Mouse (Mus musculus) stomach, embryonic 14.5 days (tissue): Measurements from ENCODE around the gene Hoxb8. TPM values are rescaled to one million over a fixed set of nuclear protein-coding genes. Genes with fewer than 3 reads are reported as not detected.

Source experiments
- ATAC-seq: fragments of 200-750 bp; cut with Nextera tagmentation; 2 replicates; pipeline ENCODE4 v1.8.0; 2017; ENCODE audit warnings: low read depth, moderate TSS enrichment; ENCODE audit not compliant: insufficient number of reproducible peaks, insufficient read depth, low FRiP score
- H3K27ac ChIP-seq: fragments of 300-500 bp; sonication (generic); 2 replicates; pipeline ENCODE4 v1.5.1; 2014; ENCODE audit warnings: mild to moderate bottlenecking, low read length, moderate library complexity, mixed read lengths
- H3K27me3 ChIP-seq: fragments of 300-500 bp; sonication (generic); 2 replicates; pipeline ENCODE4 v1.6.1; 2014; ENCODE audit warnings: low read length, control low read depth, mixed read lengths; ENCODE audit not compliant: control insufficient read depth, insufficient read depth
- H3K36me3 ChIP-seq: fragments of 300-500 bp; sonication (generic); 2 replicates; pipeline ENCODE4 v1.6.1; 2014; ENCODE audit warnings: mild to moderate bottlenecking, control low read depth, low read length, moderate library complexity, mixed read lengths; ENCODE audit not compliant: control insufficient read depth, insufficient read depth
- H3K4me1 ChIP-seq: fragments of 300-500 bp; sonication (generic); 2 replicates; pipeline ENCODE4 v1.6.1; 2014; ENCODE audit warnings: low read length, control low read depth, mixed read lengths; ENCODE audit not compliant: control insufficient read depth, insufficient read depth
- H3K4me2 ChIP-seq: fragments of 300-500 bp; sonication (generic); replicated peaks from 2 replicates; pipeline ENCODE4 v1.6.1; 2014; ENCODE audit warnings: low read depth, low read length, control low read depth
- H3K4me3 ChIP-seq: fragments of 300-500 bp; sonication (generic); 2 replicates; pipeline ENCODE4 v1.5.1; 2014; ENCODE audit warnings: low read depth, low read length, control low read depth
- H3K9ac ChIP-seq: fragments of 300-500 bp; sonication (generic); replicated peaks from 2 replicates; pipeline ENCODE4 v1.6.1; 2014; ENCODE audit warnings: low read depth, mild to moderate bottlenecking, control low read depth, low read length, moderate library complexity, mixed read lengths
- H3K9me3 ChIP-seq: fragments of 300-500 bp; sonication (generic); 2 replicates; pipeline ENCODE4 v1.6.1; 2016; ENCODE audit warnings: low read depth, low read length, control low read depth; ENCODE audit not compliant: control insufficient read depth
- WGBS: fragments of 180-500 bp; shearing (Covaris S2); extraction: QIAGEN DNeasy Blood & Tissue Kit; methylation state at CpG from one replicate; pipeline ENCODE4 v1.1.7; 2014; 5-methylcytosine and 5-hydroxymethylcytosine counted together
- polyA plus RNA-seq: library from polyadenylated mRNA; unstranded; fragments of >200 nt; fragmentation: Nextera tagmentation; extraction: Ambion mirVana; gene quantifications from 2 replicates; pipeline ENCODE4 v1.2.1, GENCODE M21; 2014

The Hoxb8 gene
- polyA plus RNA-seq, 1 experiment from 2014 or later, result 2.3 TPM

DNA sequence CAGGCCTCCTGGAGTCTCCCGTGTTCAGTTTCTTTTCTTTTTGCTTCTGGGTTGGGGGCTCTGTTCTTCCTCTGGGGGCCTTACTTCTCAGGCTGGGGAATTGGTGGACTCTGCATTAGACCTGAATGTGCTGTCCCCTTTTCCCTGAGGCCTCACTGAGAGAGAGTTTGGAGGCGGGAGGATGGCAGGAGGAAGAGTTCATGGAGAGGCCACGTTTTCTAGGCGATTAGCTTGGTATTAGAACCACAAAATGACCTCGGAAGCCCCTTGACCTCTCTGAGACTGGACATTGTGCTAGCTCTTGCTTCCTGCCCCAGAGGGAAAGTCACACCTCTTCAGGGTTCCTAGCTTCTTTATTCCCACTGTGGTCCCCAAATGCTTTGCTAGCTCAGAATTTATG is 42.4 kb downstream of the Hoxb8 start:
- H3K4me1 ChIP-seq, result peaks cover 20% of the 10 kb centered on the region
- 2% methylated on average over 5 of the region's 5 CpGs for WGBS
- no peaks in the 10 kb centered on the region for H3K27me3 ChIP-seq
- peak overlapping the region; percentile 70 for H3K4me3 ChIP-seq
- no peak for ATAC-seq
- H3K36me3 ChIP-seq, result peaks cover 5% of the 10 kb centered on the region; the same call in 1 of the 2 replicates
- H3K27ac ChIP-seq, result peak overlapping the region; percentile 100
- no peaks in the 10 kb centered on the region for H3K9me3 ChIP-seq
- peak overlapping the region; percentile 96 for H3K9ac ChIP-seq
- peak overlapping the region; percentile 95 for H3K4me2 ChIP-seq

DNA sequence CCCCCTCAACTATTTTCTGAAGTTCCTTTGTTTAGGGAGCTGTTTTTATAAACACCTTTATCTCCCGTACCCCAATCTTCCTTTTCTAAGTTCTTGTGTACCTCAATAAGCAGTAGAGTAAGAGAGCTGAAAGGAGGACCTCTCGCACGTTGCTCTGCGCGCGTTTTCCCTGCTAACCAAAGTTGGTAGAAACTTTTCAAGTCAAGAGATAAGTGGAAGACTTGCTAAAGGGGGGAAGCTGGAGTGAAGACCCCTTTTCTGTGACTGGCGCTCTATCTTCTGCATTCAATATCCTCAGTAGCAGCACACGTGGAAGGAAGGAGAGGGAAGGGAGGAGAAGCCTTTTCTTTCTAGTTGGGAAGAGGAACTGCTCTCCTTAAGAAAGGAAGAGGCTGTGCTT is 43.3 kb downstream of the Hoxb8 start:
- H3K36me3 ChIP-seq, result peaks cover 5% of the 10 kb centered on the region; the same call in 1 of the 2 replicates
- H3K4me1 ChIP-seq, result peaks cover 27% of the 10 kb centered on the region
- peak overlapping the region; percentile 96 for H3K9ac ChIP-seq
- peak overlapping the region; percentile 70 for H3K4me3 ChIP-seq
- peak overlapping the region; percentile 100 for H3K27ac ChIP-seq
- H3K4me2 ChIP-seq, result peak overlapping the region; percentile 95
- no peaks in the 10 kb centered on the region for H3K27me3 ChIP-seq
- H3K9me3 ChIP-seq, result no peaks in the 10 kb centered on the region
- no peak for ATAC-seq
- 17% methylated on average over 8 of the region's 8 CpGs for WGBS

DNA sequence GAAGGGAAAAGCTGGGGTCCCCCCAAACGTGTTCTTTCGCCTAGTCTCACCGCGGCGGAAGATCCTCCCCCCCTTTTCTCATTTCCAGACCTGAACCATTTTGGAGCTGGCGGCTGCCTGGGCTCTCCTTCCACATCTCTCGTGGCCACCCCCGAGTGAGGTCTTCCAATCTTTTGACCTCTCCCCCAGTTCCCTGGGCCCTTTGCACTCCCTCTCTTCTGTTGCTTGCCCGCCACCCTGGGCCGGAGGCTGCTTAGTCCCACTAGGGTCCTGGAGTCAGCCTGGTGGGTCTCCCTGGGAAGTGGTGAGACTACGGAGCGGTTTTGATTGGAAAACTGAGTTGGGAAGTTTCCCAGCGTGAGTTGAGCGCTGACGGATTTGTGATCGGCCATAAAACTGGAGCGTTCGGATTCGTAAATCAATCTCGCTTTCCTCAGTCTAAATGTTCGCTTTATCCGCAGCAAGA is 44.1 kb downstream of the Hoxb8 start:
- WGBS, result 15% methylated on average over 22 of the region's 22 CpGs
- H3K27me3 ChIP-seq, result no peaks in the 10 kb centered on the region
- peak overlapping the region; percentile 70 for H3K4me3 ChIP-seq
- peak overlapping the region; percentile 96 for H3K9ac ChIP-seq
- H3K36me3 ChIP-seq, result 0 out of 2 replicates have a peak, but pooled peaks cover 2% of the 10 kb centered on the region
- peaks cover 32% of the 10 kb centered on the region for H3K4me1 ChIP-seq
- ATAC-seq, result no peak
- peak overlapping the region; percentile 95 for H3K4me2 ChIP-seq
- peak overlapping the region; percentile 100 for H3K27ac ChIP-seq
- H3K9me3 ChIP-seq, result no peaks in the 10 kb centered on the region

DNA sequence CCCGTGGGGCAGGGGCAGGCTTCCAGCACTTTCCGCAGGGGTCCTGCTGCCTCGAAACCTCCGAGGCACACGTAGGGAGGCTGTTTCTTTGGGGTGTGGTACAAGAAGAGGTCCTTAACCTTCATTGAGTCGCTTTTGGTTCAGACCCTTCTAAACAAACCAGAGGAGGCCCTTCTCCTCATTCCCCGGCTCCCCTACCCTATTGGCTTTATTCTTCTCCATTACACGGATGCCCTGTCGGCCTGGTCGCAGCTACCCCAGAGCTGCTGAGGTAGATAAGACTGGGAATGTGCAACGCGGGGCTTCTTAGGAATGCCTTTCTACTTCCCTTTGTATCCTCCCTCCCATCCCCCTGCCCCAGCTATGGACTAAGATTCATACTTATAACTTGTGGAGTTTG is 45.0 kb downstream of the Hoxb8 start:
- no peak for ATAC-seq
- Histone ChIP-seq H3K9me3 (no peaks in the 10 kb centered on the region), H3K4me1 (peaks cover 40% of the 10 kb centered on the region), H3K36me3 (0 out of 2 replicates have a peak, but pooled peaks cover 2% of the 10 kb centered on the region), H3K4me3 (peak overlapping the region; percentile 70), H3K4me2 (peak overlapping the region; percentile 95), H3K9ac (peak overlapping the region; percentile 96), H3K27ac (peak overlapping the region; percentile 100), H3K27me3 (no peaks in the 10 kb centered on the region)
- 8% methylated on average over 12 of the region's 12 CpGs for WGBS

DNA sequence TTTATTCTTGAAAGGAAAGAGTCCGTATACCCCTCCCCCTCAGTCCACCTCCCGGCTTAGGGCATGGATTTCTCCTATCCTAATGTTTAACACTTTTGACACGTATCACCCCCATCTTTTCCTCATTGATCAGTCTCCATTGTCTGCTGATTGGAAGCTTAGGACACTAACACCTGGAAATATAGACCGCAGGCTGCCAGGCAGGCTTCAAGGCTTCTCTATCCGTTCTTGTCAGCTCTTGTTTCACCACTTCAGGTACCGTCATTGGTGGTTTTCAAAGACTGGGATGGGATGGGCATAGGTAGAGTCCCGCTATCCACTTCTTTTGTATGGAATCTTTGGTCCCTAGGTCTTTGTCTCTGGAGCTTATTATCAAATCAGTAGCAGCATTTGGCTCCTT is 45.4 kb downstream of the Hoxb8 start:
- H3K4me1 ChIP-seq, result peaks cover 44% of the 10 kb centered on the region
- peak overlapping the region; percentile 96 for H3K9ac ChIP-seq

DNA sequence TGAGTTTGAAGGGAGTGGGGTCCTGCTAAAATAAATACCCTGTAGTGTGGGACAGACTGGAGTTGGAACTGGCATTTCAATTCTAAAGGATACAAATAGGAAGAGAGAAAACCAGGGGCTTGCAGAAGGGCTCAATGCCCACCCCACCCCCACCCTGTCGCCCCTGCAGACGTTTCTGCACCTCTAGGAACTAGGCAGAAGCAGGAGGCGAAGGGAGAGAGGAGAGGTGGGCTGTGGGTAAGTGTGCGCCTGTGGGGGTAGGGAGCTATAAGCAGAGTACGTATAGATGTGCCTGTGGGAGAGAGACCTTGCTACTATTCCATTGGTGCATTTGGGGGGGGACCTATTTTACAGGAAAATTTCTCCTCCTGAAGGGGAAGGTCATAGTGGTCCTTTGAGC is 46.0 kb downstream of the Hoxb8 start:
- Histone ChIP-seq H3K36me3 (0 out of 2 replicates have a peak, but pooled peaks cover 2% of the 10 kb centered on the region), H3K9ac (peak overlapping the region; percentile 96; the same call in 1 of the 2 replicates), H3K4me2 (peak overlapping the region; percentile 95), H3K27me3 (no peaks in the 10 kb centered on the region), H3K9me3 (no peaks in the 10 kb centered on the region), H3K4me3 (peak overlapping the region; percentile 70), H3K4me1 (peaks cover 40% of the 10 kb centered on the region), H3K27ac (peak overlapping the region; percentile 100)
- ATAC-seq, result no peak
- 16% methylated on average over 5 of the region's 5 CpGs for WGBS

More for the DNA sequence above, 45.4 kb downstream of the Hoxb8 start:
- no peaks in the 10 kb centered on the region for H3K9me3 ChIP-seq
- 17% methylated on average over 7 of the region's 7 CpGs for WGBS
- ATAC-seq, result no peak
- H3K36me3 ChIP-seq, result 0 out of 2 replicates have a peak, but pooled peaks cover 2% of the 10 kb centered on the region
- peak overlapping the region; percentile 95 for H3K4me2 ChIP-seq
- peak overlapping the region; percentile 70 for H3K4me3 ChIP-seq
- no peaks in the 10 kb centered on the region for H3K27me3 ChIP-seq
- H3K27ac ChIP-seq, result peak overlapping the region; percentile 100

DNA sequence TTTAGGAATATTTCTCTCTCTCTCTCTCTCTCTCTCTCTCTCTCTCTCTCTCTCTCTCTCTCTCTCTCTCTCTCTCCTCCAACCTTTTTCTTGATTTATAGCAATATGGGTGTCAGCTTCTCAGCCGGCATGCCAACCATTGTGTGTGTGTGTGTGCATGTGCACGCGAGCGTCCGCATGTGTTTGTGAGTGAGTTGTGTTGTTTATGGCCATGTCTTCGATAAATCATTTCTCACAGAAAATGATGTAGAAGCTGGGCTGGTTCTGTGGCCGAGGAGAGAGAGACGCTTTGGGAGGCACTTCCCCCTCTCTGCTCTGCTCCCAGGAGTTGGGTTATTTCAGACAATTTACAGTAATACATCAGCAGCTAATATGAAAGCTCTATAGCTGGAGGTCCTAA is 46.9 kb downstream of the Hoxb8 start:
- WGBS, result 9% methylated on average over 8 of the region's 8 CpGs

DNA sequence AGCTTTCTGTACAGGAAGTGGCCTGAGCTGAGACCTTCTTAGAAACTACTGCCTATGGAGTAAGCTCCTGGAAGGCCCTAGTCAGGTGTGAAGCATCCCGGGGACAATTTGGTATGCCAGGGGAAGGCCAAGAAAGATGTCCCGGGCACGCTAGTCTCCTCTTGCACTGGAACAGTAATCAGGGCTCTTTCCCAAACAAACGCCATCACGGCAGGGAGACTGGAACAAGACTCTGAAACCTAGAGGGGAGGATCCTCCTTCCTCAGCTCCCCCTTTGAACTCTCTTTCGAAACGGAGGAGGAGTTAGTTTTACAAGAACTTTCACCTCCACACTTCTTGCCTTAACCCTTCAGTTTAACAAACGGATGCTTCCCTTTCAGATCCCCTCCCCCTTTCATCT is 50.4 kb downstream of the Hoxb8 start:
- Histone ChIP-seq H3K4me3 (peak overlapping the region; percentile 51), H3K9me3 (no peaks in the 10 kb centered on the region), H3K36me3 (0 out of 2 replicates have a peak, but pooled peaks cover 2% of the 10 kb centered on the region), H3K27me3 (no peaks in the 10 kb centered on the region), H3K4me1 (peaks cover 70% of the 10 kb centered on the region), H3K4me2 (peak overlapping the region; percentile 66), H3K9ac (peak overlapping the region; percentile 91), H3K27ac (peak overlapping the region; percentile 100)
- no peak for ATAC-seq
- 10% methylated on average over 8 of the region's 8 CpGs for WGBS

More for the DNA sequence above, 46.9 kb downstream of the Hoxb8 start:
- peak overlapping the region; percentile 95 for H3K4me2 ChIP-seq
- H3K4me3 ChIP-seq, result peak overlapping the region; percentile 70
- peak overlapping the region; percentile 22 for H3K9ac ChIP-seq
- H3K27me3 ChIP-seq, result no peaks in the 10 kb centered on the region
- H3K36me3 ChIP-seq, result 0 out of 2 replicates have a peak, but pooled peaks cover 2% of the 10 kb centered on the region
- H3K27ac ChIP-seq, result peak overlapping the region; percentile 100
- no peak for ATAC-seq
- H3K4me1 ChIP-seq, result peaks cover 42% of the 10 kb centered on the region
- no peaks in the 10 kb centered on the region for H3K9me3 ChIP-seq
